Mouse (Mus musculus) liver, embryonic 14.5 days (tissue): ENCODE results near the gene Glp2r. TPM values are rescaled to one million over a fixed set of nuclear protein-coding genes. Genes with fewer than 3 reads are reported as not detected.

Experiments used
- ATAC-seq: fragments of 200-750 bp; cut with Nextera tagmentation; 2 replicates; pipeline ENCODE4 v1.8.0; 2017; ENCODE audit warnings: moderate number of reproducible peaks, mild to moderate bottlenecking, moderate library complexity; ENCODE audit not compliant: insufficient read depth
- DNase-seq, 3 experiments: peaks; one replicate each; pipeline ENCODE4 v3.0.0-alpha.2; 2012 to 2013; ENCODE audit warnings: low read depth in 3 of 3, low spot score in 3 of 3
- H3K27ac ChIP-seq: fragments of 300-500 bp; sonication (generic); 2 replicates; pipeline ENCODE4 v1.5.1; 2014; ENCODE audit warnings: moderate library complexity, mild to moderate bottlenecking, control low read depth, inconsistent platforms
- H3K27me3 ChIP-seq: fragments of 300-500 bp; sonication (generic); 2 replicates; pipeline ENCODE4 v1.6.1; 2014; ENCODE audit warnings: mild to moderate bottlenecking, low read length, moderate library complexity; ENCODE audit not compliant: control insufficient read depth, insufficient read depth
- H3K36me3 ChIP-seq: fragments of 300-500 bp; sonication (generic); replicated peaks from 2 replicates; pipeline ENCODE4 v1.6.1; 2014; ENCODE audit warnings: low read depth; ENCODE audit not compliant: control insufficient read depth, insufficient read depth
- H3K4me1 ChIP-seq, 2 experiments: fragments of 200-500 bp in 1 of 2; fragments of 300-500 bp in 1 of 2; sonication (generic) in 1 of 2; replicated peaks; 2 replicates each; pipeline ENCODE4 v1.6.1; 2012 to 2014; ENCODE audit warnings: antibody characterized with exemption in 1 of 2, inconsistent platforms in 1 of 2, low read length in 1 of 2; ENCODE audit not compliant: control insufficient read depth in 2 of 2, insufficient read depth in 2 of 2
- H3K4me2 ChIP-seq: fragments of 300-500 bp; sonication (generic); 2 replicates; pipeline ENCODE4 v1.6.1; 2014; ENCODE audit warnings: low read depth, mild to moderate bottlenecking, control low read depth, moderate library complexity
- H3K4me3 ChIP-seq, 2 experiments: fragments of 200-500 bp in 1 of 2; fragments of 300-500 bp in 1 of 2; sonication (generic) in 1 of 2; 2 replicates each; pipeline ENCODE4 v1.5.1; 2012 to 2014; ENCODE audit warnings: low read depth in 2 of 2, low read length in 2 of 2, mild to moderate bottlenecking in 2 of 2, control low read depth in 1 of 2, inconsistent platforms in 1 of 2, moderate library complexity in 1 of 2; ENCODE audit not compliant: insufficient read depth in 1 of 2
- H3K9ac ChIP-seq: fragments of 300-500 bp; sonication (generic); replicated peaks from 2 replicates; pipeline ENCODE4 v1.6.1; 2014; ENCODE audit warnings: mild to moderate bottlenecking, control low read depth, moderate library complexity
- H3K9me3 ChIP-seq: fragments of 300-500 bp; sonication (generic); 2 replicates; pipeline ENCODE4 v1.6.1; 2016; ENCODE audit warnings: low read length, mixed read lengths; ENCODE audit not compliant: control insufficient read depth
- CTCF ChIP-seq: IDR thresholded peaks from 2 replicates; pipeline ENCODE4 v1.5.1; 2016; ENCODE audit warnings: antibody characterized with exemption, low read depth, control low read depth
- EP300 ChIP-seq: IDR thresholded peaks from 2 replicates; pipeline ENCODE4 v1.6.1; 2016; ENCODE audit warnings: antibody characterized with exemption, low read depth
- WGBS: fragments of 180-500 bp; shearing (Covaris S2); extraction: QIAGEN DNeasy Blood & Tissue Kit; methylation state at CpG from one replicate; pipeline ENCODE4 v1.1.7; 2014; ENCODE audit not compliant: insufficient replicate concordance; 5-methylcytosine and 5-hydroxymethylcytosine counted together
- polyA plus RNA-seq, 2 experiments: library from polyadenylated mRNA; depleted of rRNA in 1 of 2; stranded (reverse) in 1 of 2; unstranded in 1 of 2; fragments of >200 nt; fragmentation: Nextera tagmentation in 1 of 2; extraction: Ambion mirVana in 1 of 2; gene quantifications; 2 replicates each; pipeline versions ENCODE4 v1.2.1 to v1.2.3; 2012 to 2014

Gene Glp2r
- polyA plus RNA-seq, 2 experiments, result 0.21 to 0.30 TPM

- ATAC-seq (no peak), DNase-seq (no peak)
- Histone ChIP-seq H3K27ac (no peak overlapping the region), H3K4me1 (no peaks in the 10 kb centered on the region), H3K9me3 (no peaks in the 10 kb centered on the region), H3K27me3 (no peaks in the 10 kb centered on the region), H3K4me2 (no peak overlapping the region), H3K9ac (no peak overlapping the region), H3K4me3 (no peak overlapping the region), H3K36me3 (no peaks in the 10 kb centered on the region)
- no peak for TF ChIP-seq CTCF
- no peak for TF ChIP-seq EP300
- 71% methylated on average over 11 of the region's 11 CpGs for WGBS
These were observed 36.1 kb upstream of the Glp2r start for GRCm38 (mm10) chr11:67806832-67807597.

- ATAC-seq, result no peak
- Histone ChIP-seq H3K36me3 (no peaks in the 10 kb centered on the region), H3K9ac (no peak overlapping the region), H3K4me3 (no peak overlapping the region), H3K27me3 (no peaks in the 10 kb centered on the region), H3K9me3 (no peaks in the 10 kb centered on the region), H3K4me2 (no peak overlapping the region), H3K4me1 (no peaks in the 10 kb centered on the region), H3K27ac (no peak overlapping the region)
- TF ChIP-seq CTCF (peak; percentile 56), EP300 (no peak)
- 64% methylated on average over 1 of the region's 1 CpGs for WGBS
- no peak for DNase-seq
These were observed 34.6 kb upstream of the Glp2r start for GRCm38 (mm10) chr11:67805538-67805937.

GRCm38 (mm10) chr11:67801169-67801568 is 30.2 kb upstream of the Glp2r start:
- Histone ChIP-seq H3K27ac (no peak overlapping the region), H3K4me3 (no peak overlapping the region), H3K4me2 (no peak overlapping the region), H3K9me3 (no peaks in the 10 kb centered on the region), H3K36me3 (no peaks in the 10 kb centered on the region), H3K4me1 (no peaks in the 10 kb centered on the region), H3K27me3 (no peaks in the 10 kb centered on the region), H3K9ac (no peak overlapping the region)
- no peak for ATAC-seq
- DNase-seq, result no peak
- TF ChIP-seq EP300, result no peak
- TF ChIP-seq CTCF, result no peak
- WGBS, result 64% methylated on average over 8 of the region's 8 CpGs

GRCm38 (mm10) chr11:67800130-67800723 is 29.3 kb upstream of the Glp2r start:
- H3K36me3 ChIP-seq, result no peaks in the 10 kb centered on the region
- no peaks in the 10 kb centered on the region for H3K27me3 ChIP-seq
- H3K9me3 ChIP-seq, result no peaks in the 10 kb centered on the region
- H3K9ac ChIP-seq, result no peak overlapping the region
- no peak for DNase-seq
- H3K4me2 ChIP-seq, result no peak overlapping the region
- H3K27ac ChIP-seq, result no peak overlapping the region
- TF ChIP-seq EP300, result no peak
- TF ChIP-seq CTCF, result no peak
- no peaks in the 10 kb centered on the region for H3K4me1 ChIP-seq
- ATAC-seq, result no peak
- no peak overlapping the region for H3K4me3 ChIP-seq

- H3K9ac ChIP-seq, result no peak within 1 kb of the TSS
- H3K4me3 ChIP-seq, result no peak within 1 kb of the TSS
- H3K4me1 ChIP-seq, result no peaks in the 10 kb centered on the region
- H3K4me2 ChIP-seq, result no peak within 1 kb of the TSS
- DNase-seq, result no peak
- ATAC-seq, result no peak
- 72% methylated on average over 7 of the region's 7 CpGs for WGBS
- no peaks in the 10 kb centered on the region for H3K36me3 ChIP-seq
- H3K27me3 ChIP-seq, result no peaks in the 10 kb centered on the region
- TF ChIP-seq EP300, result no peak
- no peak for TF ChIP-seq CTCF
- H3K9me3 ChIP-seq, result no peaks in the 10 kb centered on the region
- no peak within 1 kb of the TSS for H3K27ac ChIP-seq
These were observed 27.0 kb upstream of the Glp2r start, which contains the start of gene Dhrs7c for GRCm38 (mm10) chr11:67797931-67798330. Gene Dhrs7c, plus strand, starts transcription at chr11:67798187.
